Mouse (Mus musculus) C2C12 (cell line): ENCODE data around the gene E030018B13Rik.

Source experiments
- CTCF ChIP-seq: IDR thresholded peaks from one replicate; pipeline ENCODE4 v1.5.1; 2011; ENCODE audit not compliant: control insufficient read depth, insufficient read depth, insufficient read length
- MAX ChIP-seq: IDR thresholded peaks from one replicate; pipeline ENCODE4 v1.6.1; 2011; ENCODE audit warnings: mild to moderate bottlenecking, control low read depth
- MYOD1 ChIP-seq: IDR thresholded peaks from one replicate; pipeline ENCODE4 v1.6.1; 2011; ENCODE audit warnings: low read depth; ENCODE audit not compliant: control insufficient read depth, insufficient read length
- USF1 ChIP-seq: IDR thresholded peaks from one replicate; pipeline ENCODE4 v1.6.1; 2011; ENCODE audit warnings: low read depth, mild to moderate bottlenecking, control low read depth, moderate library complexity

DNA sequence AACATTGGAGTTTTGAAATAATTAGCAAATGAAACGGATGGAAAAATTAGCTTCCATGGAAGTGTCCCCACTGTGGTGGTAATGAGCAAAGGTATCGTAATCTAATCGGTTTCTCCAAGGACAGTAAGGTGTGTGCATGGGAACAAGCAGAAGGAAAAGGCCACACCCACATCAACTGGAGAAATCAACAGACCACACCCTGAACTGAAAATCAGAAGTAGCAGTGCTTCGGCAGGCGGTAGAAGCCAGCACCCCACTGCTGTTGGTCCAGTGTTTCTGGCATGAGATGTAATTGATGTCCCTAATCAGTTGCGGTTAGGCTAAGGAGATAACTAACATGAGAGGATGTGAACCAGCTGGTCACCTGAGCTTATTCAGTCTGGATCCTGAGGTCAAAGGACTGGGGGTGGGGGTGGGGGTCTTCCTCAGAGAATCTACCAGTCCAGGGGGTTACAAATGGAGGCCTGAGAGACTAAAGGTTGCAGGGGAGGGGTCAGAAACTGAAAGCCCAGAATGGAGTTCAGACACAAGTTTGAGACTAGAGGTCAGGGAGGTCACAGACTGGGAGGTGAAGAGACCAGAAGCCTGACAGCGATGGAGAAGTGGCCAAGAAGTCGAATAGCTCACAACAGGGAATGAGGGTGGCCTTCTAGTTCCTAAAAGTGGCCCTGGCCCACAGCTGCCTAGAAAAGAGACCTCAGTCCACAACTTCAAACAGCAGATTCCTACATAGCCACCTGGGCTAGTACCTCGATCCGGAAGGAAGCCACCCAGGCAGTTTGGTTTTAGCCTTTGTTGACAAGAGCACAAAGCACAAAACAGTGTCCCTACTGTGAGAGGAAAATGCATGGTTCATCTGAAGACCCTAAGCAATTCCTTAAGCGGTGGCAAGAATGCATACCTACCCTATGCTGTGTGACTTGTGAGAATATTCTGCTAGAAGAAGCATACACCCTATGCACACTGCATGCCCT, 31.1 kb downstream of the E030018B13Rik start:
- no peak for TF ChIP-seq MAX
- no peak for TF ChIP-seq CTCF
- TF ChIP-seq MYOD1, result no peak
- TF ChIP-seq USF1, result no peak
